Mouse (Mus musculus) testis, adult 2 months (tissue): ENCODE results near the gene Stradb. TPM values are rescaled to one million over a fixed set of nuclear protein-coding genes. Genes with fewer than 3 reads are reported as not detected.

Experiments used
- H3K27ac ChIP-seq: fragments of 200-500 bp; 2 replicates; pipeline ENCODE4 v1.5.1; 2012; ENCODE audit warnings: low read depth, low read length; ENCODE audit not compliant: control insufficient read depth, insufficient read depth
- H3K27me3 ChIP-seq: fragments of 200-500 bp; 2 replicates; pipeline ENCODE4 v1.6.1; 2012; ENCODE audit warnings: mild to moderate bottlenecking, low read length, moderate library complexity; ENCODE audit not compliant: control insufficient read depth, insufficient read depth
- H3K36me3 ChIP-seq: fragments of 200-500 bp; 2 replicates; pipeline ENCODE4 v1.6.1; 2012; ENCODE audit warnings: mild to moderate bottlenecking, low read length; ENCODE audit not compliant: control insufficient read depth, insufficient read depth
- H3K4me1 ChIP-seq: fragments of 200-500 bp; 2 replicates; pipeline ENCODE4 v1.6.1; 2012; ENCODE audit warnings: low read length; ENCODE audit not compliant: control insufficient read depth, insufficient read depth
- H3K4me3 ChIP-seq: fragments of 200-500 bp; 2 replicates; pipeline ENCODE4 v1.5.1; 2012; ENCODE audit warnings: low read depth, mild to moderate bottlenecking, low read length, moderate library complexity, mixed read lengths; ENCODE audit not compliant: control insufficient read depth
- CTCF ChIP-seq: fragments of 200-500 bp; IDR thresholded peaks from 2 replicates; pipeline ENCODE4 v1.5.1; 2012; ENCODE audit warnings: low read depth, mild to moderate bottlenecking, inconsistent platforms, low read length, moderate library complexity; ENCODE audit not compliant: control insufficient read depth, insufficient read depth, insufficient replicate concordance
- POLR2A ChIP-seq: fragments of 200-500 bp; IDR thresholded peaks from 2 replicates; pipeline ENCODE4 v1.6.1; 2012; ENCODE audit warnings: low read depth, mild to moderate bottlenecking, inconsistent platforms, low read length, moderate library complexity; ENCODE audit not compliant: control insufficient read depth
- polyA plus RNA-seq: library from polyadenylated mRNA; depleted of rRNA; stranded (reverse); fragments of >200 nt; gene quantifications from 2 replicates; pipeline ENCODE4 v1.2.3, GENCODE M21; 2012; rRNA removed

Gene Stradb
- polyA plus RNA-seq, 1 experiment = 11.6 TPM

DNA sequence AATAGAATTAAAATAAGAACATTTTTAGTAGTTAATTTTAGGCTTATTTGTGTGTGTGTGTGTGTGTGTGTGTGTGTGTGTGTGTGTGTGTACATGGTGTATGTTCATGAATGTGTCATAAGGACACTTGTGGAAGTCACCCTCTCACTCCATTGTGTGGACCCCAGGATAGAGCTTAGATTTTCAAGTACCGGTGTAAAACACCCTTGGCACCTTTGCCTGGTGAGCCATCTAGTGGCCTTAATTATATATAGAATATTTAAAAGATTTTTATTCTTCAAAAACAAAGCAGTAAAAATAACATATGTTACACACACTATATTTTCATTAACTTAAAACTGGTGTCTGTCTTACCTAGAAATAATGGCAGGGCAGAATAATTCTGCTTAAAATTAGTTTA lies 20.4 kb downstream of the Stradb start:
- H3K4me3 ChIP-seq = no peak overlapping the region
- no peaks in the 10 kb centered on the region for H3K27me3 ChIP-seq
- H3K4me1 ChIP-seq = no peaks in the 10 kb centered on the region
- TF ChIP-seq POLR2A = no peak
- TF ChIP-seq CTCF = no peak
- no peaks in the 10 kb centered on the region for H3K36me3 ChIP-seq
- H3K27ac ChIP-seq = no peak overlapping the region

DNA sequence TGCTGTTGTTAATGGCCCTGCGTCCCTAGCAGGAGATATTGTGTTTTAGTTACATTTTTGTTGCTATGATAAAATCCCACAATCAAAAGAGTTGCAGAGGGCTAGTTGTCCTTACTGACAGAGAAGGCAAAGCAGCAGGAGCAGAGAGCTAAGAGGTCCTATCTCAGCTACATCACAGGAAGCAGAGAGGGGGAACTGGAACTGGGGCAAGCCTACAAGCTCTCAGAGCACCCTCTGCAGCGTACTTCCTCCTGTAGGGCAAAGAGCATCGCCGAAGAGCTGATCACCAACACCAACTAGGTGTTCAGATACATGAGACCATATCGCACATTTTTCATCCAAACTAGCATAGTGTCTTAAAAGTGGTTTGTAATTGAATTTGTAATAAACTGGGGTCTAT lies 22.0 kb downstream of the Stradb start:
- no peaks in the 10 kb centered on the region for H3K27me3 ChIP-seq
- H3K4me3 ChIP-seq = no peak overlapping the region
- no peaks in the 10 kb centered on the region for H3K36me3 ChIP-seq
- no peaks in the 10 kb centered on the region for H3K4me1 ChIP-seq
- TF ChIP-seq CTCF = no peak
- TF ChIP-seq POLR2A = no peak
- no peak overlapping the region for H3K27ac ChIP-seq

DNA sequence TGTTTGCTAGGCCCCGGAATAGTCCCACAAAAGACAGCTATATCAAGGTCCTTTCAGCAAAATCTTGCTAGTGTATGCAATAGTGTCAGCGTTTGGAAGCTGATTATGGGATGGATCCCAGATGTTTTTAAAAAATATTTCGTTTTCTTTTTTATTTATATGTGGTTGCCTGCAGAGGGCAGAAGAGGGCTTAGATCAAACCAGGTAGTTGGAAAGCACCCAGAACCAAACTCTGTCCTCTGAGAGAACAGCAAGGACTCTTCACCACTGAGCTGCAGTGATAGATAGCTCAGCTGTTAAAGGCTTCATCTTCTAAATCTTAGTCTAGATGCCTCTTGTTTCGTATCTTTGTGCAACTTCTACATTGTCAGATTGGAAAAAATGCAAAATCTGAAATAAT lies 35.9 kb downstream of the Stradb start:
- TF ChIP-seq CTCF (no peak), POLR2A (no peak)
- Histone ChIP-seq H3K27me3 (no peaks in the 10 kb centered on the region), H3K4me1 (no peaks in the 10 kb centered on the region), H3K27ac (no peak overlapping the region), H3K4me3 (no peak overlapping the region), H3K36me3 (no peaks in the 10 kb centered on the region)

DNA sequence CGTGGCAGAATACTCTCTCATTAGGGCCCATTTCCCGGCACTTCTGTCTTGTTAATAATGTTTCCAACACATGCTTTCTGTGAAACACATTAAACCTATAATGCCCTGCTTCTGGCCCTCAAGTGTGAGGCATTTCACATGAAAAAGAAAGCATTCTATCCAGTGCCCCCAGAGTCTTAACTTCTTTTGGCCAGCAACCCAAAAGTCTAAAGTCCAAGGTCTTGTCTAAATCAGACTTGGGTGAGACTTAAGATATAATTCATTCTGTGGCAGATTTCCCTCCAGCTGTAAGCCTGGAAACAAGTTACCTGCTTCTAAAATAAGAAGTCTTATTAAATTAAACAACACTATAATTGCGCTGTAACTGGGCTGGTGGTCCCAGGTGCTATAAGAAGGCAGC lies 48.2 kb downstream of the Stradb start:
- no peaks in the 10 kb centered on the region for H3K36me3 ChIP-seq
- TF ChIP-seq POLR2A = no peak
- TF ChIP-seq CTCF = no peak
- no peaks in the 10 kb centered on the region for H3K27me3 ChIP-seq
- H3K4me3 ChIP-seq = no peak overlapping the region
- no peaks in the 10 kb centered on the region for H3K4me1 ChIP-seq
- H3K27ac ChIP-seq = no peak overlapping the region

DNA sequence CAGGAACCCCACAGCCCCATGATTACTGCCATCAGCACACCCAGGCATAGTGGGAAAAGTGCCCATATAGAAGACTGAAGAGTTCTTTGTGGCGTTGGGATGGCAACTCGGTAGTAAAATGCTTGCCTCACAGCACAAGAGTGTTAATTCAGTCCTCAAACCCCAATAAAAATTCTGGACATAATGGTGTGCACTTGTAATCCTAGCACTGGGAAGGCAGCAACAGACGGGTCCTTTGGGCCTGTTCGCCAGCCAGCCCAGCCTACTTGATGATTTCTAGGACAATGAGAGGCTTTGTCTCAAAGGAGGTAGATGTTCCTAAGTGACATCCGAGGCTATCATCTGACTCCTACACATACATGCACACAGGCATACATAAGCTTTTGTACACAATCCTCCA lies 64.4 kb downstream of the Stradb start:
- no peak for TF ChIP-seq CTCF
- TF ChIP-seq POLR2A = no peak
- H3K27me3 ChIP-seq = no peaks in the 10 kb centered on the region
- no peaks in the 10 kb centered on the region for H3K36me3 ChIP-seq
- H3K4me1 ChIP-seq = no peaks in the 10 kb centered on the region
- H3K4me3 ChIP-seq = no peak overlapping the region
- no peak overlapping the region for H3K27ac ChIP-seq

Other genes starting within 250 kb of the Stradb start
- gene Casp8, start 178.1 kb upstream of the Stradb start, polyA plus RNA-seq = 0.73 and 0.90 TPM in 2 replicates
- gene Trak2, start 92 bp upstream of the Stradb start, polyA plus RNA-seq = 3.6 and 4.4 TPM in 2 replicates
- 80.0 and 90.1 TPM in 2 replicates for gene C2cd6, start 121.4 kb downstream of the Stradb start, polyA plus RNA-seq
- gene Tmem237, start 146.9 kb downstream of the Stradb start, polyA plus RNA-seq = 56.1 and 59.7 TPM in 2 replicates
- gene Mpp4, start 189.9 kb downstream of the Stradb start, polyA plus RNA-seq = 1.6 and 1.8 TPM in 2 replicates